Mouse (Mus musculus): ENCODE measurements around the gene Pnp. TPM values are rescaled to one million over a fixed set of nuclear protein-coding genes. Genes with fewer than 3 reads are reported as not detected.
A peak's percentile ranks its signal among the peaks of the same experiment; 100 is the strongest.
"Not testable (repeated sequence)": the region's sequence is repeated elsewhere in the genome, so short reads cannot be mapped to it uniquely, and the experiment has no call there.

Gene Pnp
- total RNA-seq, 4 experiments from 2014 or later: 2.2 to 4.4 (median 3.2) TPM

DNA sequence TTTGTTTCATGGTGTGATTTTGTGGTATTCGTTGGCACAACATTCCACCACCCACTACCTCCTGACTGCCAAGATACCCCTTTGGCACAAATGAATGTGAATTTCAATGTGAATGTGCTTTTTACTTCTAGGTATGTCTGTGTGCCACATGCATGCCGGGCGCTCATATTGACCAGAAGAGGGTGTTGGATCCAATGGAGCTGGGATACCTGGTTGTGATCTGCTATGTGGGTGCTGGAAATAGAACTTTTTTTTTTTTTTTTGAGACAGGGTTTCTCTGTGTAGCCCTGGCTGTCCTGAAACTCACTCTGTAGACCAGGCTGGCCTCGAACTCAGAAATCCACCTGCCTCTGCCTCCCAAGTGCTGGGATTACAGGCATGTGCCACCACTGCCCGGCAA lies 42.2 kb downstream of the Pnp start:
- not testable (repeated sequence) for DNase-seq (ENCODE audit: low spot score in 2 of 2)

DNA sequence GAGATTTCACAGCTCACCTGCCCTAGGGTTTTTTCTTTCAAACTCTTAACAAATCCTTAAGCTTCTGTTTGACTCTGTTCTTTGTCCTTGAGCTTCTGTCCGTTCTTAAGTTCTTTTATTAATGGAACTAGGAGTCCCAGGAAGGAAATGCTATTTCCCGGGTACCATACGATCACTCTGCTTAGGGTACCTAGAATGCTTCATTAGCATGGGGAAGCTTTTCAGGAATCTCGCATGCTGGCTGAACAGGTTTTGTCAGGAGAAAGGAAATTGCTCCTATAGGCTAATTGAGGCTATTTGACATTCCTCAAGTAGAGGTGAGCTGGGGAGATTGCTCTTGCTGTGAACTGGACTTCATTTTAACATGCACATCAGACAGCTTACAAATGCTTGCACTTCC lies 42.8 kb downstream of the Pnp start:
- DNase-seq (ENCODE audit: low spot score in 2 of 2): no peak

DNA sequence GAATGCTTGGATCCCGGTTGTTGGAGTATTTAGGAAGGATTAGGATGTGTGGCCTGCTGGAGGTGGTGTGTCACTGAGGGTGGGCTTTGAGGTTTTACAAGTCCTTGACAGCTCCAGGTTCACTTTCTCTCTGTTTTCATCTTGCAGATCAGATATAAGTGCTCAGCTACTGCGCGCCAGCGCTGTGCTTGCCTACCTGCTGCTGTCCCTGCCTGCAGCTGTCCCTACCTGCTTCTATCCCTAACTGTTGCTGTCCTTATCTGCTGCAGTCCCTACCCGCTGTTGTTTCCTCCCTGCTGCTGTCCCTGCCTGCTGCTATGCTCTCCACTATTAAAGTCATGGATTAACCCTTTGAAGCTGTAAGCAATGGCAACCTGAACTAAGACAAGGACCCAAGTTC lies 44.1 kb downstream of the Pnp start:
- DNase-seq (ENCODE audit: low spot score in 2 of 2): no peak

DNA sequence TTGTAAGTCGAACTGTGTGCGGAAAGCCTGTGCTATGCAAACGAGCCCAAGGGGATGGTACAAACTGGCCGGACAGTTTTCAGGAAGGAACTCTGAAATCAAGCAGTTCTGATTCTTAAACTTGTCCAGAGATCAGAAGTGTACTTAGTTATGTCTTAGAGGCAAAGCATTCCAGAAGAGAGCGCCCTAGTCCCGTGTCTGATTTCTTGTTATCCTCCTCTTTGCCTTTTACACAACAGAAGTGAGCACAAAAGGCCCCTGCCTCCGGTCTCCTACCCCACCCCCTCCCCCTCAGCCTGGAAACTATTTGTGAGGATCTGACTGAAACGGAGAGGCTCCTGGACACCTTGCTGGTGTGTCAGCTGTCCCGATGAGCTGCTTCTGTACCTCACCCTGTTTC lies 45.8 kb downstream of the Pnp start:
- no peak for DNase-seq (ENCODE audit: low spot score in 2 of 2)

DNA sequence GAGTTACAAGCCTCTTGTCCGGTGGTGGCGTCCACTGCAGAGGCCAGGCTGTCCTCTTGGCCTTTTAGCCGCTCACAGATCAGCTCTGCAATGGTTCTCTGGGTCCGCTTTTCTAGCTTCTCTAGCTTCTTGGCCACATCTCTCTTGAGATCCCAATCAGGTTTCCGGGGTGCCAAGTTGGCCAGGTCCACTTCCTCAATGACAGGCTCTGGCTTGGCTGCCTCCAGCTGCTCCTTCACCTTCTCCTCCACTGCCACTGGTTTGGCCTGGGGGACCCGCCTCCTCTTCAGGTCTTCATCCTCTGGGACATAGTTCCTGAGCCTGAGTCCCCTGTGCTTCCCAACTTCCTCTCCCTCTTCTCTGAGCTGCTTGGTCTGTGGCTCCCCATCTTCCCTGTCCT lies 47.6 kb downstream of the Pnp start:
- not testable (repeated sequence) for DNase-seq (ENCODE audit: low spot score in 2 of 2)

DNA sequence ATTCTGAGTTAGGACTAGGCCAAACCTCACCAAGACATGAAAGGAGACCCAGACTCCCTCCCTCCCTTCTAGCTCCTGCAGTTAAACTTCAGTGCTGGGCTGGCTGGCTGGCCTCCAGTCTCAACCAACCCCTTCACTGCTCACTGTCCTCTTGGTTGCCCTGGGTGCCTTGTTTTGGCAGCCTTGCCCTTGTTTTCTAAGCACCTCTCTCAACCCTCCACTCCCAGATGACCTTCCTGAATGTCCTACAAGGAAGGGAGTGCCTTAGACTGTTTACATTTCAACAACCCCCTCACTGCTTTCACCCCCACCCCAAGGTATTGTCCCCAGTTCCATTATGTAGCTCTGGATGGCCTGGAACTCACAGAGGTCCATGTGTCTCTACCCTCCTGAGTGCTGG lies 48.7 kb downstream of the Pnp start:
- no peak for DNase-seq (ENCODE audit: low spot score in 2 of 2)

DNA sequence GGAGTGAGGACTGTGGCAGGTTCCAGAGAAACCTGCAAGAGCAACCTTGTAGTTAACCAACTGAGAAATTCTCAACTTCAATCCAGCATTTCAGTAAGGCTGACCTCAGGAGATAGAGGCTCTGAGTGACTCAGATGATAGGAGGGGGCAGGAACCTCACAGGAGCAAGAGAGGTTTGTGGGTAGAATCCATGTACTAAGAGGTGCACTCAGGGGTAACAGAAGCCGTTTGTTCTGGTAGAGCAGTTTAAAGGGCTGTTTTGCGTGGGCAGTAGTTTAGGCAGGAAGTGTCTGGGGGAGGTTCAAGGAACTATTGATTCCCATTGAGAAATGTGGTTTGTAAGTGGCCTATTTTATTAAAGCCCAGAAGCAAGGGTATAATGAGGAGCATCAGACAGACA lies 50.3 kb downstream of the Pnp start:
- DNase-seq (ENCODE audit: low spot score in 2 of 2): no peak

DNA sequence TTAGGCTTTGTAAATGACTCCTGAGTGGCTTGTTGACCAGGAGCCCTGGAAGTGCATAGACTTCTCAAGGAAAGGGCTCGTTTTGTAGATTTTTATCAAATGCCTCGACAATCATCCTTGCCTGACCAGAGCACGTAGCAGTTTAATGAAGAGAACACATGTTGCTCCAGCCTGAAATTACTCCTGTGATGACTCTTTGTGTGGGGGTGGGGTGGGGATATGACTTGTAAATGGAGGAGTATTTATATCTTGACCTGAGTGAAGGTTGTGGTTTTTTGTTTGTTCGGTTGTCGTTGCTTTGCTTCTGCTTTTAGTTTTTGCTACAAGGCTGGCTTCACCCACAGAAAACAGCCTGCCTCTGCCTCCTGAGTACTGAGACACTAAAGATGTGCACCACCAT lies 51.0 kb downstream of the Pnp start:
- no peak for DNase-seq (ENCODE audit: low spot score in 2 of 2)

DNA sequence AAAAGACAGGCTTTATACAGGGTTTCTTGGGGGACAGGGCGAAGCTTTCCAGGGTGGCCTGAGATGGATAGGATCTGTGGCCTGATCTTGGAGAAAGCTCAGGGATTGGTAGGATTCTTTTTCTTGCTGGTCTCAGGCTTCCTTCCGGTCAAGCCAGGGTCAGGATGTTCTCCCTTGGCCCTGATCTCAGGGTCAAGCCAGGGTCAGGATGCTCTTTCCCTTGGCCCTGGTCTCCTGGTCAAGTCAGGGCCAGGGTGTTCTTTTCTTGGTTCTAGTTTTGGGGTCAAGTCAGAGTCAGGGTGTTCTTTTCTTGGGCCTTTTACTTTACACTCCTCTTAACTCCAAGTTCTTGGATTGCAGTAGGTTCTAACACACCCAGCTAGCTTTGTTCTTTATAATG lies 56.8 kb downstream of the Pnp start:
- no peak for DNase-seq (ENCODE audit: low spot score in 2 of 2)

DNA sequence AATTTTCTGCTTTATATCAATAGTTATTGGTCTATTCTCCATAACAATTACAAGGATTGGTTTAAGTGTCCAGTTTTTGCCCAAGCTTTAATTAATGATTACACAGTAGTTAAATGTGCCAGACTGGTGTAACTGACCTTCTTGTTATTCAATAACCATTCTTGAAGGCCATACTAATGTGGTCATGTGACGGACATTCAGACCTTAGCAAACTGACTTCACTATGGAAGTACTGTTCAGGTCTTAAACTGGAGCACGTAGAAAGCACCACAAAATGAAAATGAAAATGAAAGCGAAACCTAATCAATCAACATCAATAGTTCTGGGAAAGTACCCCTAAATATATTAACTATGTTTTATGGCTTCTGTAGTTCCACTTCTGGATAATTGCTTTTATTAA lies 60.2 kb downstream of the Pnp start:
- no peak for DNase-seq (ENCODE audit: low spot score in 2 of 2)

DNA sequence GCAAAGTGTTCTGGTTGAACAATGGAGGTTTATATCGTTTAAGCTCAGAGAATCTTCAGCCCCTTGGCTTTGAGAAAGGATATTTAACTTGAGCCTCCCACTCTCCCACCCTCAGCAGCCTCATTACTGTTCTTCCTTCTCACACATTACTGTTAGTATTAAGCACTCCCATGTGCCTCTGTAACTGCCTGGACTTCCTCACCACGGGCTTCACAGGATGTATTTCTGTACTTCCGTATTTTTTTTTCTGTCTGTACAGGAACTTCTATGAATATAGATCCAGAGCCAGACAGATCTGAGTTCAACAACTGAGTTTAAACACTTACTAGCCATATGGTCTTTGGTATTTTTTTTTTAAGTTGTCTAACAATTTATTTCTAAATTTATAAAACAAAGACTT lies 66.2 kb downstream of the Pnp start:
- DNase-seq (ENCODE audit: low spot score in 2 of 2): no peak

DNA sequence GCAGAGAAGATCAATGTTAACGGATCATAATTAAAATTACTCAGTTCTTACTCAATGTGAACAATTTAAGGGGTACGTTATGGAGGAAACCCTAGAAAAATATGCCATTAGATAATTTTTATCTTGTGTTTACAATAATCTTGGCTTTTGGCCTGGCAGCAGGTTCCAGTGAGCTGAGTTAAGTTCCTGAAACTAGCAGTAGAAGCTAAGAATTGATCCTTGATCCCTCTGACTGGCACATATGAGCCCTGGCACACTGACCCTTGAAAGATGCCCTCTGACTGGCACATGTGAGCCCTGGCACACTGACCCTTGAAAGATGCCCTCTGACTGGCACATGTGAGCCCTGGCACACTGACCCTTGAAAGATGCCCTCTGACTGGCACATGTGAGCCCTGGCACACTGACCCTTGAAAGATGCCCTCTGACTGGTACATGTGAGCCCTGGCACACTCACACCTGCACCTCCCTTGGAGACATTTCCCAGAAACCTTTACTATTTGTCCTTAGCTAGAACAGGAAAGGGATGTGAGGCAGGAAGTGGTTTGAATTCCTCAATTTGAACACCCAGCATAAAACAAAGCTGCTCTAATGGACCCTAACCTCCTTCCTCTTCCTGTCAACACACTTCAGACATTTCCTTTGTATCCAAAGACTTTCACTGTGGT lies 67.3 kb downstream of the Pnp start:
- no peak for DNase-seq (ENCODE audit: low spot score in 2 of 2)

DNA sequence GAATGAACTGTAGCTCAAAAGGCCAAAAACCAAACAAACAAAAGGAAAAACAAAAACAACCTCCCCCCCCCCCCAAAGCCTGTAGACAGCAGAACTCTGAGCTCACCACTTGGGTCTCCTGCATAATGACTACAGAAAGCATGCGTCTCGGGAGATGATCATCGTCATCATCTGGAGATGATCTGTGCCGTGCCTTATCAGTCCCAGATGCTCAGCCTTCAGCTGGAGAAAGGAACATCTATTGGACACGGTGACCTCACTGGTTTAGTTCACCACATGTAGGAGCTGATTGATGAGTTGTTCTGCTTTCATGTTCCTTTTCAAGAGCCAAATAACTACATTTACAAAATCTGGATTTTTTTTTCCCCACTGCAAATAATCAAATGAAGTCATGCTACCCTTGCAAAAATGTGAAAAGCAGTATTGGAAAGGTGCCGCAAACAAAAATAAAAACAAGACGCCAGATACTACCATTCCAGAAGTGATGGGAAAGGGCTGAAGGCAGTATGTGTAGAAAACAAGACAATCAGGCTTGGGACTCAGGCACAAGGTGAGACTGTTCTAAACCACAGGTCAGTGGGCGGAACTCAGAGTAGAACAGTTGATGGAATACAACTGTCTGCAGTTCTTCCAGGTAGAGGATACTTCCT lies 76.4 kb downstream of the Pnp start, which contains the start of gene Rnase10:
TSS of gene Rnase10 (plus strand) at position 600 of the 650 bp plus-strand sequence.
- no peak for DNase-seq (ENCODE audit: low spot score in 2 of 2)

DNA sequence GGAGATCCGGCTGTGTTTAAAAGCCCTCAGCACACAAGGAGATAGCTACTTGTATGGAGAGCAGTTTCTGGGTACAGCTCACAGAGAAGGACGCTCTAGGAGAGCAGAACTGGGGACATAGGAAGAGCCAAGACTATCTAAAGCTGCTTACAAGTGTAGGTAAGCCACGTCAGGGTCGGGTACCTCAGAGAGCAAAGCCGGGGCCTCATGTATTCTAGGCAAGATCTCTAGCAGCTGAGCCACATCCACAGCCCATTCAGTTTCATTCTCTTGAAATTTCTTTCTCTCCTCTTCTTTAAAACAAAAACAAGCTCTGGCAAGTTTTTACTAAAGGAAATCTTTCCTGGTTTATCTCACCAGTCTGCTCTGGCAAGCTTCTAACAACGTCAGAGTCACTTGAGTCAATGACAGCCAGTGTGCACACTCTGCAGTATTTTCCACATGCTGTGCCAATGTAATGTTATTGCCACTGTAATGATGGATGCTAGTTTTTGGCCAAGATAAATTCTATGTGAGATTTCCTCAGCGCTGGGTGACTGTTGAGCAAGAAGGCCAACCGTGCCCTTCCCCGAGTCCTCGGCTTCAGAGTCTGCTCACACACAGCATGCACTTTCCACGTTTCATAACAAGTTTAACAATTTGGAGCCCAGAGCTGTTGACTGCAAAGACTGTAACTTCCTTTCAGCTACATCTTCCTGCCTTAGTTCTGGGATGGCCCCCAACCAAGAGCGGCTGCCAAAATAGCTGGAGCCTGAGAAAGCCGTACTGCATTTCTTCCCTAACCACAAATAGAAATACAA lies 77.2 kb downstream of the Pnp start:
- peak; percentile 30 to 57 for DNase-seq (ENCODE audit: low spot score in 2 of 2)

DNA sequence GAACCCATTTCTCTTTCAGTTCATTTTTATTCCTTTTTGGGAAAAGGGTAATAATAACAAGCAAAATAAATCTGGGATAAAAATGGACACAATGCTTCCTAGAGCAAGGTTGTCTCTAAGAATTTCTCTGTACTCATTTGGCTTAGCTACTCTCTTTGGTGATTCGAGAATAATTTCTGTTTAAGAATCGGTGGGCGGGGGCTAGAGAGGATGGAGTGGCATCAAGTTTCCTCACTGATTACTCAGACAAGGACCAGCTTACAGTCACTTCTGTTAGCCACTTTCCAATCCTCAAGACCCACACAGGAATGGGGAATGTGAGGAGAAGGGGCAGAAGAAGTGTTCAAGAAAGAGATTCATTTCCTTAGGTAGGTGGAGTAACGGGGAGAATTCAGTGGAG lies 77.9 kb downstream of the Pnp start:
- DNase-seq (ENCODE audit: low spot score in 2 of 2): no peak

DNA sequence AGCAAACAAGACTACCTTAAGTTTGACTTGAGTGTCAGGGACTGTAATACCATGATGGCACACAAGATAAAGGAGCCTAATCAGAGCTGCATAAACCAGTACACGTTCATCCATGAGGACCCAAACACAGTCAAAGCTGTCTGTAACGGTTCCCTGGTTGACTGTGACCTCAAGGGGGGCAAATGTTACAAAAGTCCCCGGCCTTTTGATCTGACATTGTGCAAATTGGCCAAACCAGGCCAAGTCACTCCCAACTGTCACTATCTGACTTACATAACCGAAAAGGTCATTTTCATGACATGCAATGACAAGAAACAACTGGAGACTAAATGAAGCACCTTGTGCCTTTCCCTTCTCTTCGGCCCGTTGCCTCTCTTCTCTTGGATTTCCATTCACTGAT lies 78.7 kb downstream of the Pnp start:
- no peak for DNase-seq (ENCODE audit: low spot score in 2 of 2)

DNA sequence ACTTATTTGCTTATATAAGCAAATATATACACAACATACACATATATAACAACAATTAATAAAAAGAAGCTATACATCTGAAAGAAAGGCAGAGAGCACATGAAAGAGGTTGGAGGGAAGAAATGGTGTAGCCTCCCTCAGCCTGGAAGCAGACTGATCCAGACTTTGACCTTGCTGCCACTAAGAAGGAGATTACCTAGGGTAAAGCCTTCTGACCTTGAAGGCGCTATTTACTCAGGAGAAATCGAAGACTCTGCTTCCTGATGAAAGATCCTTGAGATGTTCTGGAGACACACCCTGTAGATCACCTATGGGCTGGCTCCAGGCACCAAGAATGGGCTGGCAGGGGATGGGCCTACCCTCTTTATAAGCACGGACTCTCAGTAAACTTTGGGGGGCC lies 83.8 kb downstream of the Pnp start:
- not testable (repeated sequence) for DNase-seq (ENCODE audit: low spot score in 2 of 2)

Other genes starting within 250 kb of the Pnp start
- not detected for gene Olfr747, start 237.9 kb upstream of the Pnp start, total RNA-seq (2022)
- gene Olfr748, start 223.7 kb upstream of the Pnp start, total RNA-seq (2022): not detected
- not detected for gene Olfr749, start 186.0 kb upstream of the Pnp start, total RNA-seq (2022)
- 1 to 10 TPM; 3.7 to 6.8 (median 5.7) TPM for gene Ttc5, start 145.6 kb upstream of the Pnp start, total RNA-seq (2022)
- not detected for gene Ccnb1ip1, start 123.3 kb upstream of the Pnp start, total RNA-seq (2022)
- gene Parp2, start 123.2 kb upstream of the Pnp start, total RNA-seq (2022): 10 to 100 TPM in 1 of 4 experiments, 1 to 10 TPM in 3; 7.9 to 10.2 (median 8.3) TPM
- gene Tep1, start 60.5 kb upstream of the Pnp start, total RNA-seq (2022): 1 to 10 TPM; 7.2 to 9.4 (median 8.4) TPM
- 10 to 100 TPM; 73.7 to 90.4 (median 77.6) TPM for gene Klhl33, start 33.6 kb upstream of the Pnp start, total RNA-seq (2022)
- 10 to 100 TPM; 42.4 to 63.1 (median 48.7) TPM for gene Osgep, start 6.2 kb upstream of the Pnp start, total RNA-seq (2022)
- gene Apex1, start 6.1 kb upstream of the Pnp start, total RNA-seq (2022): 10 to 100 TPM; 30.8 to 35.9 (median 33.3) TPM
- gene Pip4p1, start 226 bp upstream of the Pnp start, total RNA-seq (2022): 10 to 100 TPM; 12.4 to 19.8 (median 18.4) TPM
- 1 to 10 TPM; 2.1 to 5.2 (median 3.3) TPM for gene Gm49342, start 13.4 kb downstream of the Pnp start, total RNA-seq (2022)
- gene Pnp2, start 24.9 kb downstream of the Pnp start, total RNA-seq (2022): under 1 TPM in 3 of 4 experiments, not detected in 1; 0.29 to 0.64 (median 0.52) TPM
- not detected for gene Rnase10, start 76.7 kb downstream of the Pnp start, total RNA-seq (2022)
- not detected for gene Rnase9, start 110.8 kb downstream of the Pnp start, total RNA-seq (2022)
- gene Rnase11, start 119.1 kb downstream of the Pnp start, total RNA-seq (2022): not detected
- gene Rnase12, start 126.6 kb downstream of the Pnp start, total RNA-seq (2022): not detected
- gene Olfr750, start 143.4 kb downstream of the Pnp start, total RNA-seq (2022): not detected
- 10 to 100 TPM; 17.3 to 32.3 (median 23.6) TPM for gene Rnase4, start 160.0 kb downstream of the Pnp start, total RNA-seq (2022)
- gene Ang, start 160.1 kb downstream of the Pnp start, total RNA-seq (2022): 1 to 10 TPM; 1.2 to 3.0 (median 1.6) TPM
- gene Eddm3b, start 183.3 kb downstream of the Pnp start, total RNA-seq (2022): not detected
- gene Rnase6, start 192.8 kb downstream of the Pnp start, total RNA-seq (2022): not detected
- gene Rnase1, start 215.7 kb downstream of the Pnp start, total RNA-seq (2022): not detected
- not detected for gene Rnase2b, start 231.2 kb downstream of the Pnp start, total RNA-seq (2022)